Mouse (Mus musculus) liver, embryonic 13.5 days (tissue): ENCODE data around the gene Ccnb3. TPM values are rescaled to one million over a fixed set of nuclear protein-coding genes. Genes with fewer than 3 reads are reported as not detected.
"Not testable (repeated sequence)": the region's sequence is repeated elsewhere in the genome, so short reads cannot be mapped to it uniquely, and the experiment has no call there.

ENCODE experiments used
- ATAC-seq: fragments of 200-750 bp; cut with Nextera tagmentation; 2 replicates; pipeline ENCODE4 v1.8.0; 2017; ENCODE audit warnings: low read depth, mild to moderate bottlenecking, moderate number of reproducible peaks, moderate library complexity
- DNase-seq: peaks from one replicate; pipeline ENCODE4 v3.0.0; 2022
- H3K27ac ChIP-seq: fragments of 300-500 bp; sonication (generic); 2 replicates; pipeline ENCODE4 v1.5.1; 2015; ENCODE audit warnings: moderate library complexity, mild to moderate bottlenecking, inconsistent platforms
- H3K27me3 ChIP-seq: fragments of 300-500 bp; sonication (generic); 2 replicates; pipeline ENCODE4 v1.6.1; 2015; ENCODE audit warnings: mild to moderate bottlenecking, inconsistent platforms
- H3K36me3 ChIP-seq: fragments of 300-500 bp; sonication (generic); 2 replicates; pipeline ENCODE4 v1.6.1; 2015; ENCODE audit warnings: mild to moderate bottlenecking, inconsistent platforms
- H3K4me1 ChIP-seq: fragments of 300-500 bp; sonication (generic); replicated peaks from 2 replicates; pipeline ENCODE4 v1.6.1; 2015; ENCODE audit warnings: inconsistent platforms
- H3K4me2 ChIP-seq: fragments of 300-500 bp; sonication (generic); 2 replicates; pipeline ENCODE4 v1.6.1; 2015; ENCODE audit warnings: inconsistent platforms, mild to moderate bottlenecking, moderate library complexity
- H3K4me3 ChIP-seq: fragments of 300-500 bp; sonication (generic); replicated peaks from 2 replicates; pipeline ENCODE4 v1.5.1; 2015; ENCODE audit warnings: mild to moderate bottlenecking, inconsistent platforms
- H3K9ac ChIP-seq: fragments of 300-500 bp; sonication (generic); 2 replicates; pipeline ENCODE4 v1.6.1; 2015; ENCODE audit warnings: mild to moderate bottlenecking, inconsistent platforms
- H3K9me3 ChIP-seq: fragments of 300-500 bp; sonication (generic); replicated peaks from 2 replicates; pipeline ENCODE4 v1.6.1; 2016; ENCODE audit warnings: inconsistent platforms
- WGBS: fragments of 180-500 bp; shearing (Covaris S2); methylation state at CpG from one replicate; pipeline ENCODE4 v1.1.7; 2015; ENCODE audit not compliant: insufficient replicate concordance; 5-methylcytosine and 5-hydroxymethylcytosine counted together
- polyA plus RNA-seq: library from polyadenylated mRNA; unstranded; fragments of >200 nt; fragmentation: Nextera tagmentation; extraction: Ambion mirVana; gene quantifications from 2 replicates; pipeline ENCODE4 v1.2.1, GENCODE M21; 2015

Gene Ccnb3
- polyA plus RNA-seq = 0.03 TPM in 1 of 2 replicates, not detected in the other

DNA sequence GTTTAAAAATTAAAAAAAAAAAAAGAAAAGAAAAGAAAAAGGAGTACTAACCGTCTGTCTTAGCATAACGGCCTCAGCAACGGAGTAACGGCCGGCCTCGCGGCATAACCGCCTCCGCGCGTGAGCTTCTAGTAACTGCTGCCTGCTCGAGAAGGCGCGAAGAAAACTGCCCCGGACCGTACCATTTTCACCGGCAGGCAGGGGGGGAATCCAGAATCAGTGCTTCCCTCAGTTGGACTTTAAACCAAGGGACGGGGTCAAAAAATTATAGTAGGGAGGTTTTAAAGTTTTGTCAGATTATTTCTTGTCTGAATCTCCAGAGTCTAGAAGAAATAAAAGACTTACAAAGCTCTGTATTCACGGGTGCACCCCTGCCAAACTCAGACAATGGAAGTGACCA lies at the start of gene Ccnb3:
Gene Ccnb3, minus strand, starts transcription at position 101 of the 400 bp plus-strand sequence.
- Histone ChIP-seq H3K27me3 (no peaks in the 10 kb centered on the region), H3K27ac (no peak within 1 kb of the TSS), H3K4me1 (no peaks in the 10 kb centered on the region), H3K4me3 (no peak within 1 kb of the TSS), H3K4me2 (no peak within 1 kb of the TSS), H3K9ac (no peak within 1 kb of the TSS), H3K36me3 (no peaks in the 10 kb centered on the region), H3K9me3 (no peaks in the 10 kb centered on the region)
- no peak for ATAC-seq
- WGBS = 85% methylated on average over 19 of the region's 19 CpGs
- no peak for DNase-seq

DNA sequence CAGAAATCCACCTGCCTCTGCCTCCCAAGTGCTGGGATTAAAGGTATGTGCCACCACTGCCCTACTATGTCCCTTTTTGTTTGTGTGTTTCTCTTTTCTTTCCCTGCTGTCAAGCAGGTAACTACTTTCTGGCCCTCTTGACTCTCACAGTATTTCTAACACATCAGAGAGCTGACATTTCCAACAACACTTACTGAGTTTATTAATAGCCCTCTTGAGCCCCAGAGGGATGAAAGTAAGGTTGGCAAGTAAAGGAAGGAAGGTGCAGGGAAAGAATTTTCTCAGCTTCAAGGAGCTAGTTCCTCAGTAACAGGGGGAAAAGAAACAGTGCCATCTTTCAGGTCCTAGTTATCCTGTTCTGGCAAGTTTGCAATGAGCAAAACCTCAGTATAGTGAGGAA lies 48.9 kb upstream of the Ccnb3 start:
- ATAC-seq = no peak
- H3K27ac ChIP-seq = no peak overlapping the region
- no peak overlapping the region for H3K9ac ChIP-seq
- no peaks in the 10 kb centered on the region for H3K27me3 ChIP-seq
- H3K9me3 ChIP-seq = no peaks in the 10 kb centered on the region
- no peaks in the 10 kb centered on the region for H3K4me1 ChIP-seq
- H3K36me3 ChIP-seq = no peaks in the 10 kb centered on the region
- no peak overlapping the region for H3K4me3 ChIP-seq
- H3K4me2 ChIP-seq = no peak overlapping the region
- DNase-seq = no peak

DNA sequence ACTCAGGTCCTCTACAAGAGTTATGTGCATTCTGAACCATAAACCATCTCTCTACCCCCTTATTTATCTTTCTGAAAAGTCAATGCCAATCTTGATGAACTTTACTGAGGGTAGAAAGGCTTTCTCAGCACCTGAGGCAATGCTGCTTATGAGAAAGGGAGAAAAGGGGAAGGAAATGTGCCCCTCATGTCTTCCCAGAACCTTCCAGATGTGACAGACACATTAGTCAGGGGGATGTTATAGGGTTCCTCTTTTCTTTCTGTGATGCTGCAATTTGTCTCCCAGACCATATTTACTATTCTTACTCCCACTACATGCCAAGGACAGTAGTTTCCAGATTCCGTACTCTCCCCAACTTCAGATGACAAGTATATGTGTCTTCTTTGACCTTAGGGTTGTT lies 44.5 kb upstream of the Ccnb3 start:
- Histone ChIP-seq H3K9ac (no peak overlapping the region), H3K27me3 (no peaks in the 10 kb centered on the region)
- no peak for DNase-seq

DNA sequence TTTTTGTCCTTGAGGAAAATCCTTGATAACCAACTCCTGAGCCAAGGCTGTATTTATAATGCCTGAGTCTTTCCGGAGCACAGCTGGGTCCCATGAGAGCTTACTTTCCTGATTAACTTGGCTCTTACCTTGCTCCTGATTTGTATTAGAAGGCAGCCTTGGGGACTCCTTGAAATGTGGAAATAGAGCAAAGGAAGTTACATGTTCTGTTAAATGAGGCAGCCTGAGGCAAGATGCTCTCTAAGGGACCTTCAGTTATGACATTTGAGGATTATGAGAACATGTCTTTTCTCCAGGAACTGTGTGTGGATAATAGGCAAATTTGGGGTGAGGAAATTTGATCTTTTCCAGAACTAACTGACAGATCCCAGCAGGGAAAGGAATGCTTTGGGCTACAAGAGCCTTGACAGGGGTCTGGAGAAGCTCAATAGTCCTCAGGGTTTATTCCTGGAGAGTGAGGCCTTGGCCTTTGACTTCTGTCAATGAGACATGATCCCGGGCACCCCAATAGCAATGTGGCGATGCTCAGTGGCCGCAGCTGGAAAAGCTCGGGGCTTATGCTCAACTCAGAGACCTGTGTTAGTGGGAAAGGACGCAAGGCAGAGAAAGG lies 38.5 kb upstream of the Ccnb3 start:
- H3K9me3 ChIP-seq = no peaks in the 10 kb centered on the region
- H3K9ac ChIP-seq = no peak overlapping the region
- no peak overlapping the region for H3K4me2 ChIP-seq
- no peaks in the 10 kb centered on the region for H3K4me1 ChIP-seq
- 57% methylated on average over 6 of the region's 6 CpGs for WGBS
- H3K27ac ChIP-seq = no peak overlapping the region
- no peak overlapping the region for H3K4me3 ChIP-seq
- H3K27me3 ChIP-seq = no peaks in the 10 kb centered on the region
- DNase-seq = no peak
- ATAC-seq = no peak
- no peaks in the 10 kb centered on the region for H3K36me3 ChIP-seq

More for the DNA sequence above, 44.5 kb upstream of the Ccnb3 start:
- Histone ChIP-seq H3K36me3 (no peaks in the 10 kb centered on the region), H3K4me1 (no peaks in the 10 kb centered on the region), H3K4me2 (no peak overlapping the region), H3K9me3 (no peaks in the 10 kb centered on the region), H3K4me3 (no peak overlapping the region), H3K27ac (no peak overlapping the region)
- ATAC-seq = no peak
- WGBS = 25% methylated on average over 1 of the region's 1 CpGs

DNA sequence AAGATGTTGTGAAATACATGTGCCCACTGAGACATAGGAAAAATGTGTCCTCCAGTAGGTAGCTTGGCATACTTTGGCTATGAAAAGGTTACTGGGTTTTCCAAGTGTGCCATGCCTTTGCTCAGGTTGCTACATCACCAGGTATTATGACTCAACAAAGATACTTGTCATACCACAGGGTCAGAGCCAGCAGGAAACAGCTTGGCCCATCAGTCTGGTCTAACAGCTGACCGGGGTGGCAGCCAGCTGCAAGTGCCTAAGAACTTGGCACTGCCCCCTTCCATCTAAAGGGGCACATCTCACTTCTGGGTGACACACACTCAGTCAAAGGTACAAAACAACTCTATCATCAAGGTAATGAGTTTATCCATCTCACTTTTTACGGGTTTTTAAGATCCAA lies 26.6 kb upstream of the Ccnb3 start:
- no peaks in the 10 kb centered on the region for H3K36me3 ChIP-seq
- 48% methylated on average over 2 of the region's 2 CpGs for WGBS

DNA sequence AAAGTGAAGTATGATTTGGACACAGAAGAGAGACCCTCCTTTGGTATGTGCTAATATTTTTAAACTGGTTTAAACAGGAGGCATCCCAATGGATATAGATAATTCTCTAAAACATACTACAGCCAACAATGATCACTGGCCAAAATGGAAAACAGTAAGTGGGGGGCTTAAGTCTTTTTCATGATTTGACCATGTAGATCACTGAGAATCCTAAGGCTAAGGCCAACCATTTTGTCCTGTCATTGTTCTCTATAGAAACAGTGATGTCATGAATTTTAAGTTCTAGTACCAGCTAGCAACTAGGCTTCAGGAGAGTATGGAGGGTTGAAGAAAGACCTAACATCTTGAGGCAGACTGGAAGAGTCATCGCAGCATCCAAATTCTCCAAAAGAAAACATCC lies 25.8 kb upstream of the Ccnb3 start, which contains the start of gene Akap4:
Gene Akap4, plus strand, starts transcription at position 301 of the 400 bp plus-strand sequence.
- no peak within 1 kb of the TSS for H3K4me3 ChIP-seq
- H3K27me3 ChIP-seq = no peaks in the 10 kb centered on the region
- no peaks in the 10 kb centered on the region for H3K4me1 ChIP-seq
- 71% methylated on average over 1 of the region's 1 CpGs for WGBS
- no peak within 1 kb of the TSS for H3K27ac ChIP-seq
- no peaks in the 10 kb centered on the region for H3K36me3 ChIP-seq
- peaks cover 10% of the 10 kb centered on the region; the same call in 1 of the 2 replicates for H3K9me3 ChIP-seq
- ATAC-seq (no peak), DNase-seq (no peak)
- no peak within 1 kb of the TSS for H3K9ac ChIP-seq
- H3K4me2 ChIP-seq = no peak within 1 kb of the TSS

More for the DNA sequence above, 26.6 kb upstream of the Ccnb3 start:
- H3K4me3 ChIP-seq = no peak overlapping the region
- H3K4me2 ChIP-seq = no peak overlapping the region
- ATAC-seq (no peak), DNase-seq (no peak)
- no peak overlapping the region for H3K27ac ChIP-seq
- no peaks in the 10 kb centered on the region for H3K27me3 ChIP-seq
- H3K9ac ChIP-seq = no peak overlapping the region
- peaks cover 12% of the 10 kb centered on the region; the same call in 1 of the 2 replicates for H3K9me3 ChIP-seq
- H3K4me1 ChIP-seq = no peaks in the 10 kb centered on the region

DNA sequence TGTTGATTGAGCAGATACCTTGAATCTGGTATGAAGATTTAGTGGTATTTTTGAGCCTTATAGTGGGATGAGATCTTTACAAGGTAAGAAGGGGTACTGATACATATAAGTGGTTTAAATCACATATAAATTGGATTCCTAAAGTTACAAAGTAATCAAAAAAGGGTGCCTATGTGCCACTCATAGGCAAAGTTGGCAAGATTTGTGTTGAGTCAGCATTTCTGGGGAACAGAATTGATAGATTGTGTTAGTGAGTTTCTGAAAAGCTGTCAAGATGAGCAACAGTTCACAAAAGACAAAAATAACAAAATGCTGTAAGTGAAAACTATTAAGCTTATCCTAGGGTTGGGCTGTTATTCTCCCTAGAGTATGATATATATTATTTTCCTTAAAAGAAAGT lies 22.7 kb upstream of the Ccnb3 start:
- ATAC-seq (no peak), DNase-seq (no peak)
- Histone ChIP-seq H3K9ac (no peak overlapping the region), H3K36me3 (no peaks in the 10 kb centered on the region), H3K9me3 (no peaks in the 10 kb centered on the region), H3K27me3 (no peaks in the 10 kb centered on the region), H3K4me1 (peaks cover 2% of the 10 kb centered on the region; the same call in 1 of the 2 replicates), H3K4me2 (no peak overlapping the region), H3K27ac (no peak overlapping the region), H3K4me3 (no peak overlapping the region)

DNA sequence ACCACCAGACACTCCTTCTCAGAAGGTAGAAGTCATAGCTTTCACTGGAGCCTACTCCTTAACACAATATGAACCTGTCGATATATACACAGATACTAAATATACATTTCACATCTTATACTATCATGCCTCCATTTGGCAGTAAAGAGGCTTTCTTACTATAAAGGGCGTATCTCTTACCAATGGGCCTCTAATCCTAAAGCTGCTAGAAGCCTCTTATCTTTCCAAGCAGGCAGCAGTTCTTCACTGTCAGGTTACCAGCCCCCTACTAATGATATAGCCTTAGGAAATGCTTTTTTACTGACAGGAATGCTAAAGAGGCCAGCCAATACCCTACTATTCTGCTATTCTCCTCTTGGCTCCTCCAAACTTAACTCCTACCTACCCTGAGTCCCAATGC lies 16.2 kb upstream of the Ccnb3 start:
- peak; percentile 24 for DNase-seq
- Histone ChIP-seq H3K27ac (peak overlapping the region; percentile 83), H3K4me3 (no peak overlapping the region), H3K36me3 (no peaks in the 10 kb centered on the region), H3K9me3 (no peaks in the 10 kb centered on the region), H3K4me1 (peaks cover 25% of the 10 kb centered on the region), H3K27me3 (no peaks in the 10 kb centered on the region), H3K9ac (no peak overlapping the region), H3K4me2 (peak overlapping the region; percentile 41)
- peak; percentile 96 for ATAC-seq
- 20% methylated on average over 2 of the region's 2 CpGs for WGBS

DNA sequence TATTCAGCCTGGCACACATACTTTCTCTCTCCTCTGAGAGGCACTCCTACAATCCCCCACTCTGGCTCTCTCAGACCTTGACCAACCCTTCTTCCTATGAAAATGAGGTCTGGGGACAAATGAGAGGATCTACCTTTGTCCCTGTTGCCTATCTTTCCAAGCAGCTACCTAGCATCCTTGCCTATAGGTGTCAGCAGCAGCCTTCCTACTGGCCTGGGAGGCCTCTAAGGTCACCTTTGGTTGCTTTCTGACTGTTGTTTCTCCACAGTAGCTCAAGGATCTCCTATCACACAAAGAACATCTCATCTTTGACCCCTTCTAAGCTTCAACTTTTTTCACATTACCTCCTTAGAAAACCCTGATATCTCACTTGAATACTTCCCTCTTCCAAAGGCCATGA lies 15.6 kb upstream of the Ccnb3 start:
- DNase-seq = no peak
- H3K27ac ChIP-seq = peak overlapping the region; percentile 83
- peak; percentile 59 for ATAC-seq

DNA sequence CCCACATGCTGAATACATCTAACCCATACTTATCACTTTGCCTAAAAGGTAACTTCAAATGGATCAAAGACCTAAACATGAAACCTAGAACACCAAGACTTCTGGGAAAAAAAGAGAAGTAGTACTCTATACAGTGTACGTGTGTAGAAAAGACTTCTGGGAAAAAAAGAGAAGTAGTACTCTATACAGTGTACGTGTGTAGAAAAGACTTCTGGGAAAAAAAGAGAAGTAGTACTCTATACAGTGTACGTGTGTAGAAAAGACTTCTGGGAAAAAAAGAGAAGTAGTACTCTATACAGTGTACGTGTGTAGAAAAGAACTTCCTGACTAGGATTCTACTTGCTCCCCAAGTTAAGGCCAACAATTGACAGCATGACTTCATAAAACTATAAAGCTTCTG lies 57.5 kb downstream of the Ccnb3 start:
- WGBS = 27% methylated on average over 4 of the region's 4 CpGs
- H3K27ac ChIP-seq, H3K36me3 ChIP-seq, H3K4me1 ChIP-seq, DNase-seq, H3K9ac ChIP-seq, H3K4me2 ChIP-seq, ATAC-seq, H3K9me3 ChIP-seq, H3K4me3 ChIP-seq, H3K27me3 ChIP-seq: not testable (repeated sequence)

More for the DNA sequence above, 15.6 kb upstream of the Ccnb3 start:
- Histone ChIP-seq H3K9me3 (no peaks in the 10 kb centered on the region), H3K9ac (no peak overlapping the region), H3K36me3 (no peaks in the 10 kb centered on the region), H3K27me3 (no peaks in the 10 kb centered on the region), H3K4me2 (peak overlapping the region; percentile 41), H3K4me3 (no peak overlapping the region), H3K4me1 (peaks cover 25% of the 10 kb centered on the region)

DNA sequence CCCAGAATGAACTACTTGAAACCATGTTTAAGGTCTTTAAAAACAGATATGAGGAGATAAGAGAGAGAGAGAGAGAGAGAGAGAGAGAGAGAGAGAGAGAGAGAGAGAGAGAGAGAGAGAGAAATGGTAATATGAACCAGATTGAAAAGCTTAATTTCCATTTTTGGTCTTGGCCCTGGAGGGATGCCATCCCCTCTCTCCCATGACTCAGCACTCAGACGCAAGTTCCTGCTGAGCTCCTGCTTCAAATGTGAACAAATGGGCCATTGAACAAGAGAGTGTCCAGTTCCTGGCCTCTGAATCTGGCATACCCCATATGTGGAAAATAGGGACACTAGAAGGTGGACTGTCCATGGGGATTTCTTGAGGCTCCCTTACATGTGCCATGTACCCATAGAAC lies 69.5 kb downstream of the Ccnb3 start:
- H3K4me3 ChIP-seq = no peak overlapping the region
- H3K27me3 ChIP-seq = no peaks in the 10 kb centered on the region
- H3K27ac ChIP-seq = no peak overlapping the region
- H3K9ac ChIP-seq = no peak overlapping the region
- no peak for ATAC-seq
- H3K9me3 ChIP-seq = no peaks in the 10 kb centered on the region
- no peak for DNase-seq
- no peaks in the 10 kb centered on the region for H3K4me1 ChIP-seq
- H3K36me3 ChIP-seq = no peaks in the 10 kb centered on the region
- no peak overlapping the region for H3K4me2 ChIP-seq
- WGBS = 38% methylated on average over 1 of the region's 1 CpGs

DNA sequence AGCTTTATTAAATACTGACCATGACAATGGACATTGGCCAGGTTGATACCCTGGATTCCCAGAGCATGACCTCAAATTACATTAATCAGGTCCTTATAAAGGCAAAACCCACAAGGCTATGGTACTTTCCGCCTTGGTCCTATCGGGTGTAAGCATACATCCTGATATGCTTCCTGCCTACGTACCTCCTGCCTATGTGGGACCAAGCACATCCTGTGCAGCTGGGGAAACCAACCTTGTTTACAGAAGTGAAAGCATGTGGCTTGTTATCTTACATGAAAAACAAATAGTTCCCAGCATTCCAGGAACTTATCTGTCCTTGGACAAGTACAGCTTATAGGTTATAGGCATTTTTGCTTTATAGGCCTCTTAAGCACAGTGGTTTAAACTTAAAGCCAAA lies 72.8 kb downstream of the Ccnb3 start:
- Histone ChIP-seq H3K27me3 (no peaks in the 10 kb centered on the region), H3K9ac (no peak overlapping the region), H3K27ac (no peak overlapping the region), H3K4me2 (no peak overlapping the region), H3K4me3 (no peak overlapping the region), H3K4me1 (no peaks in the 10 kb centered on the region), H3K9me3 (no peaks in the 10 kb centered on the region), H3K36me3 (no peaks in the 10 kb centered on the region)
- WGBS = 33% methylated on average over 3 of the region's 3 CpGs
- DNase-seq = no peak
- ATAC-seq = no peak
